Mouse (Mus musculus): ENCODE data around the gene Anxa9.

DNA sequence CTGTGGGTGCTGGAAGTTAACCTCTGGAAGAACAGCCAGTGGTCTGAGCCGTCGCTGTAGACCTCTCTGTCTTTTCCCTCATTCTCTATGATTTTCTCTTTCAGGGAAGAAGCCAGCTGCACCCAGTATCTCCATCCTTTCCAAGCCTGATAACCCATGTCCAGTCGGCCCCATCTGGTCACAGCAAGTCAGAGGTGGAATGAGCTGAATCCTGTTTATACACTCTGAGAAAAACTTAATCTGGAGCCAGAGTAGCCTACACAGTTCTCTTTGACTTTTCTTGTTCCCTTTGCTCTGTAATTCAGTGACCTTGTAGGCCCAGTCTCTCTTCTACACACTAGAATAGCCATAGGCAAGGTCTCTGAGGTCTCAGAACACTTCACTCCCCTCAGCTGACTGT lies 19.4 kb downstream of the Anxa9 start:
- TF ChIP-seq POLR2A (IDR thresholded peaks at IDR 0.05; ENCODE audit: low read depth, low read length) (no peak), CTCF (IDR thresholded peaks at IDR 0.05; ENCODE audit: extremely low read depth, insufficient read length, insufficient replicate concordance, low read depth, low read length) (no peak)
